Mouse (Mus musculus) ES-Bruce4 (cell line): ENCODE measurements at regions not wholly inside any gene's neighbourhood (a gene's known extent, or its start where the extent isn't known, plus 50 kb on each side); places are given as distances from the start of the nearest gene placed in this dataset.

Experiments used
- CTCF ChIP-seq: IDR thresholded peaks from one replicate; pipeline ENCODE4 v1.8.1; 2011; ENCODE audit warnings: low read depth, low read length
- POLR2A ChIP-seq: IDR thresholded peaks from one replicate; pipeline ENCODE4 v1.8.1; 2011; ENCODE audit warnings: low read length; ENCODE audit not compliant: insufficient read depth

GRCm38 (mm10) chr4:56611751-56612150, 128.1 kb upstream of the Gm26657 start:
- TF ChIP-seq POLR2A (no peak), CTCF (no peak)
